Mouse (Mus musculus) ES-Bruce4 (cell line): ENCODE data around the gene Ywhag. TPM values are rescaled to one million over a fixed set of nuclear protein-coding genes. Genes with fewer than 3 reads are reported as not detected.

ENCODE experiments used
- H3K27ac ChIP-seq: 2 replicates; pipeline ENCODE4 v1.5.1; 2012; ENCODE audit warnings: low read length, inconsistent platforms; ENCODE audit not compliant: insufficient read depth
- H3K27me3 ChIP-seq: 2 replicates; pipeline ENCODE4 v1.6.1; 2012; ENCODE audit warnings: mild to moderate bottlenecking, low read length, inconsistent platforms; ENCODE audit not compliant: control insufficient read depth, poor library complexity, insufficient read depth, severe bottlenecking
- H3K36me3 ChIP-seq: 2 replicates; pipeline ENCODE4 v1.6.1; 2012; ENCODE audit warnings: inconsistent platforms, mild to moderate bottlenecking, low read length, moderate library complexity; ENCODE audit not compliant: control insufficient read depth, poor library complexity, insufficient read depth, severe bottlenecking
- H3K4me1 ChIP-seq: one replicate; pipeline ENCODE4 v1.8.1; 2011; ENCODE audit warnings: low read length; ENCODE audit not compliant: control insufficient read depth, insufficient read depth
- H3K4me3 ChIP-seq: 2 replicates; pipeline ENCODE4 v1.5.1; 2011; ENCODE audit warnings: low read depth, mild to moderate bottlenecking, low read length
- H3K9ac ChIP-seq: 2 replicates; pipeline ENCODE4 v1.6.1; 2012; ENCODE audit warnings: low read depth, mild to moderate bottlenecking, inconsistent platforms; ENCODE audit not compliant: poor library complexity, severe bottlenecking
- H3K9me3 ChIP-seq: replicated peaks from 2 replicates; pipeline ENCODE4 v1.6.1; 2012; ENCODE audit warnings: mild to moderate bottlenecking, low read length, inconsistent platforms; ENCODE audit not compliant: control insufficient read depth, poor library complexity, insufficient read depth, severe bottlenecking
- CTCF ChIP-seq: IDR thresholded peaks from one replicate; pipeline ENCODE4 v1.8.1; 2011; ENCODE audit warnings: low read depth, low read length
- EP300 ChIP-seq: IDR thresholded peaks from 2 replicates; pipeline ENCODE4 v1.6.1; 2011; ENCODE audit warnings: low read depth, low read length; ENCODE audit not compliant: insufficient read depth
- POLR2A ChIP-seq: IDR thresholded peaks from one replicate; pipeline ENCODE4 v1.8.1; 2011; ENCODE audit warnings: low read length; ENCODE audit not compliant: insufficient read depth
- polyA plus RNA-seq: library from polyadenylated mRNA; stranded (reverse); fragments of >200 nt; gene quantifications from 2 replicates; pipeline ENCODE4 v1.2.4, GENCODE M21; 2011; ENCODE audit warnings: low read depth; ENCODE audit not compliant: missing spikeins, insufficient read depth, insufficient read length

The Ywhag gene
- polyA plus RNA-seq, 1 experiment, result 372 TPM

DNA sequence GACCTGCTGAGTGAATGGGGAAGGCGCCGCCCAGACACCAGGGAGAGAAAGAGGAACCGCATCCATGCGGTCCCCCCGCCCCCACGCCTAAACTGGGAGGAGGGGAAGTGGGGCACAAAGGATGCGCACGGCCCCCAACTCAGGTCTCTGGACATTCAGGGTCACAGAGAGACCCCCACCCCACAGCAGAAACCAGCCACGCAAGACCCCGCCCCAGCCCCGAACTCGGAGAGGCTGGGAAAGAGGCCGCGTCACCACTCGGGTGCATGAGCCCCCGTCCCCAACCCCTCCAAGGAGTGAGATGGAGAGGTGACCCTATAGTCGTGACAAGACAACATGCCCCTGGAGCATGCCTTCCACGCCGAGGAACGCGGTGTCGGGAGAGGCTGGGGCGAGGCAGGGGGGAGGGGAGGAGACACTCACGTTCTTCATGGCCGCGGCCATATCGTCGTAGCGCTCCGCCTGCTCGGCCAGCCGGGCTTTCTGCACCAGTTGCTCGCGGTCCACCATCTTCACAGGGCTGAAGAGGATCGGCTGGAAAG is 445 bp downstream of the Ywhag start:
- TF ChIP-seq CTCF, result no peak
- 0 out of 2 replicates have a peak, but pooled peaks have one; percentile 8 for TF ChIP-seq EP300
- TF ChIP-seq POLR2A, result no peak
- H3K27ac ChIP-seq, result peak overlapping the region; percentile 80
- H3K4me1 ChIP-seq, result no peaks in the 10 kb centered on the region
- H3K9ac ChIP-seq, result peak overlapping the region; percentile 95
- peaks cover 41% of the 10 kb centered on the region for H3K36me3 ChIP-seq
- no peaks in the 10 kb centered on the region for H3K9me3 ChIP-seq
- peak overlapping the region; percentile 99 for H3K4me3 ChIP-seq
- H3K27me3 ChIP-seq, result no peaks in the 10 kb centered on the region

DNA sequence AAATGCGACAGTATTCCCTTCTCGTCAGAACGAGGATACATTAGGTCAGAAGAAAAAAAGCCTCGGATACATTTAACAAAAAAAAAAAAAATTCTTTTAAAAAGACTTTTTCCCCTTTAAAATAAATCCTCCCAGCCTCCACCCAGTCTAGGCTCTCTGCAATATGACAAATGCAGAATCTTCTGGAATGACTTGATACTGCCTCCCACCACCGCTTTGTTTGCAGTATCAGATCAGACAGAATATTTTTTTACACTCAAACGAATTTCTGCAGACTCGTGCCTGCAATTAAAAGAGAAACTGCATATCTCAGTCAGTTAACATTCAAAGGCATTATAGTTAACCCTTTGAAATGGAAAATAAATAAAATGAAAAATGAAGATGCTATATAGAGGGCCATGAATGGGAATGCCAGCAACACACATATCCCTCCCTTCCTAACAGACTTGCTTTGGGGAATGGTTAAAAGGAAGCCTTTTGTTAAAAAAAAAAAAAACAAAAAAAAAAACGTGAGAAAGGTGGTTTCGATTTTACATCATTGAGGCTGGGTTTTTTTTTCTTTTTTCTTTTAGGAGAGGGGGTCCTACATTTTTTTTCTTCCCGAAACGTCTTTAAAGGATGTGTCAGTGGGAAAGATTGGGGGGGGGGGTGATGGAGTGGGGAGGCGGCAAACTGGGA is 1.1 kb downstream of the Ywhag start:
- peak overlapping the region; percentile 95 for H3K9ac ChIP-seq

DNA sequence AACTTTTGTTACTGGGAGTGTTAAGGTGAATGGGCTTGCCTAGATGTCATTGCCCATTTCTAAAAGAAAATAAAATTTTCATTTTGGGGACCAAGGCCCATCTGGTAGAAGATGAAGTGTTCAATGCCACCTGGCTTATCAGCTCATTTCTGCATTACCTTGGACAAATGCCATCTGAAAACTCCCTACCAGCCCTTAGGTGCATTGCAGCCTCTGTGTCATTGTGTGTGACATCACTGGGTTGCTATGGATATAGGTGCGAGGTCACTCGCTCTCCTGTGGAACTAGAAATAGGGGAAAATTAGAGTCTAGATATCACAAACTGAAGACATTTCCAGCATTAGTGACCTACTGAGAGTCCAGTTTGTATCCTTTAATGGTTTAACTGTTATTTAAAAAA is 2.1 kb downstream of the Ywhag start:
- peak overlapping the region; percentile 46 for H3K4me3 ChIP-seq
- peaks cover 52% of the 10 kb centered on the region for H3K36me3 ChIP-seq
- H3K27me3 ChIP-seq, result no peaks in the 10 kb centered on the region
- H3K9me3 ChIP-seq, result no peaks in the 10 kb centered on the region
- no peak overlapping the region for H3K27ac ChIP-seq
- peaks cover 2% of the 10 kb centered on the region for H3K4me1 ChIP-seq
- TF ChIP-seq CTCF (no peak), EP300 (no peak), POLR2A (no peak)
- peak overlapping the region; percentile 95; the same call in 1 of the 2 replicates for H3K9ac ChIP-seq

More for the DNA sequence above, 1.1 kb downstream of the Ywhag start:
- Histone ChIP-seq H3K4me1 (peaks cover 2% of the 10 kb centered on the region), H3K4me3 (peak overlapping the region; percentile 99), H3K36me3 (peaks cover 46% of the 10 kb centered on the region), H3K27ac (no peak overlapping the region), H3K27me3 (no peaks in the 10 kb centered on the region), H3K9me3 (no peaks in the 10 kb centered on the region)
- TF ChIP-seq EP300 (no peak), POLR2A (no peak), CTCF (no peak)

- Histone ChIP-seq H3K9me3 (no peaks in the 10 kb centered on the region), H3K4me3 (peak overlapping the region; percentile 41), H3K36me3 (peaks cover 61% of the 10 kb centered on the region), H3K27ac (0 out of 2 replicates have a peak overlapping the region, but pooled peaks have one; percentile 34), H3K4me1 (peaks cover 2% of the 10 kb centered on the region), H3K27me3 (no peaks in the 10 kb centered on the region), H3K9ac (peak overlapping the region; percentile 28)
- TF ChIP-seq EP300, result no peak
- no peak for TF ChIP-seq POLR2A
- no peak for TF ChIP-seq CTCF
These were observed 2.9 kb downstream of the Ywhag start for GRCm38 (mm10) chr5:135931526-135931925.

GRCm38 (mm10) chr5:135929685-135930424 is 4.6 kb downstream of the Ywhag start:
- no peak overlapping the region for H3K9ac ChIP-seq
- H3K27ac ChIP-seq, result no peak overlapping the region
- H3K9me3 ChIP-seq, result no peaks in the 10 kb centered on the region
- no peak for TF ChIP-seq CTCF
- TF ChIP-seq EP300, result 0 out of 2 replicates have a peak, but pooled peaks have one; percentile 37
- TF ChIP-seq POLR2A, result no peak
- no peaks in the 10 kb centered on the region for H3K27me3 ChIP-seq
- peak overlapping the region; percentile 6; the same call in 1 of the 2 replicates for H3K4me3 ChIP-seq
- peaks cover 77% of the 10 kb centered on the region for H3K36me3 ChIP-seq
- H3K4me1 ChIP-seq, result peaks cover 2% of the 10 kb centered on the region

DNA sequence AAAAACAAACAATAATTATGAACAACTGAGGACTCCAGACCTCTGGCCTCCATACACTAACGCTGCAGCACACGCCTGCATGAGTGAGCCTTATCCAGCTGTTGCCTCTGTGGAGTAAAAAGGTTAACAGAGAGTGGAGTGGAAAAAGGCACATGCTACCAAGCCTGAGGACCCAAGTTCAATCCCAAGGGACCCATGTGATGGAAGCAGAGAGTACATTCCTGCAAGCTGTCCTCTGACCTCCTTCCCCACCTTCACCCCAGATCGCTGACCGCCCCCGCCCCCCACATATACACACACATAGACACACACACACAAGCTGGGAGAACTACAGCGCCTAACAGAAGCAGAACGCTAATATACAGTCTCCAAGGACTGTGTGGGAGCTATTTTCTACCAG is 10.5 kb downstream of the Ywhag start:
- Histone ChIP-seq H3K9me3 (no peaks in the 10 kb centered on the region), H3K9ac (no peak overlapping the region), H3K36me3 (peaks cover 91% of the 10 kb centered on the region), H3K4me3 (no peak overlapping the region), H3K27me3 (no peaks in the 10 kb centered on the region), H3K27ac (no peak overlapping the region), H3K4me1 (peaks cover 2% of the 10 kb centered on the region)
- TF ChIP-seq POLR2A, result no peak
- no peak for TF ChIP-seq CTCF
- no peak for TF ChIP-seq EP300
